Mouse (Mus musculus): ENCODE measurements around the gene Stum.

DNA sequence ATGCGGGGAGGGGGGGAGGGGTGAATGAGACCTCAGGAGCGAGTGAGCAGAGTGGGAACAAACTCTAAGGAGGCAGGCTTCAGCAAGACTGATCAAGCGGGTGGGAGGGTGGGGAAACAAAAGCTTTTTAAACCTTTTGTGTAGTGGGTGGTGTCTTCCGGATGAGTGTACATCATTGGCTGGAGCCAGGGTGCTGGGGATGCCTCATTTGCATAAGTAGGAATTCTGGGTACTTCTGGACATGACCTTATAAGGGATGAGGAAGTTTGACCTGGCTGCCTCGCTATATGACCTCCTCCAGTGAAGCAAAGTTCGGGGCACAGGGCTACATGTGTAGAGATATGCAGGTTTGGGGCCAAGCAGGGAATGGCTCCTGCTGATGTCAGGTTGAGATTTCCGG, 23.0 kb upstream of the Stum start:
- no peak for TF ChIP-seq CTCF (IDR thresholded peaks at IDR 0.05; ENCODE audit: insufficient read depth, low read length)
- no peak for TF ChIP-seq POLR2A (IDR thresholded peaks at IDR 0.05; ENCODE audit: borderline replicate concordance, extremely low read depth, low read depth, low read length)
